Mouse (Mus musculus): ENCODE data around the gene Pcif1.

GRCm38 (mm10) chr2:164909542-164909941, 30.4 kb downstream of the Pcif1 start:
- TF ChIP-seq EP300 (IDR thresholded peaks at IDR 0.05; ENCODE audit: insufficient read depth, low read depth, low read length) = 0 out of 2 replicates have a peak, but pooled peaks have one; percentile 39
- TF ChIP-seq POLR2A (IDR thresholded peaks at IDR 0.05; ENCODE audit: insufficient read depth, low read depth, low read length) = no peak
- TF ChIP-seq CTCF (IDR thresholded peaks at IDR 0.05) = peak; percentile 68

Measured in heart, adult 2 months (tissue).